Mouse (Mus musculus): ENCODE results near the gene Tgfbr3. TPM values are rescaled to one million over a fixed set of nuclear protein-coding genes. Genes with fewer than 3 reads are reported as not detected.

Gene Tgfbr3
- polyA plus RNA-seq, 1 experiment from 2014 or later = 17.5 TPM

DNA sequence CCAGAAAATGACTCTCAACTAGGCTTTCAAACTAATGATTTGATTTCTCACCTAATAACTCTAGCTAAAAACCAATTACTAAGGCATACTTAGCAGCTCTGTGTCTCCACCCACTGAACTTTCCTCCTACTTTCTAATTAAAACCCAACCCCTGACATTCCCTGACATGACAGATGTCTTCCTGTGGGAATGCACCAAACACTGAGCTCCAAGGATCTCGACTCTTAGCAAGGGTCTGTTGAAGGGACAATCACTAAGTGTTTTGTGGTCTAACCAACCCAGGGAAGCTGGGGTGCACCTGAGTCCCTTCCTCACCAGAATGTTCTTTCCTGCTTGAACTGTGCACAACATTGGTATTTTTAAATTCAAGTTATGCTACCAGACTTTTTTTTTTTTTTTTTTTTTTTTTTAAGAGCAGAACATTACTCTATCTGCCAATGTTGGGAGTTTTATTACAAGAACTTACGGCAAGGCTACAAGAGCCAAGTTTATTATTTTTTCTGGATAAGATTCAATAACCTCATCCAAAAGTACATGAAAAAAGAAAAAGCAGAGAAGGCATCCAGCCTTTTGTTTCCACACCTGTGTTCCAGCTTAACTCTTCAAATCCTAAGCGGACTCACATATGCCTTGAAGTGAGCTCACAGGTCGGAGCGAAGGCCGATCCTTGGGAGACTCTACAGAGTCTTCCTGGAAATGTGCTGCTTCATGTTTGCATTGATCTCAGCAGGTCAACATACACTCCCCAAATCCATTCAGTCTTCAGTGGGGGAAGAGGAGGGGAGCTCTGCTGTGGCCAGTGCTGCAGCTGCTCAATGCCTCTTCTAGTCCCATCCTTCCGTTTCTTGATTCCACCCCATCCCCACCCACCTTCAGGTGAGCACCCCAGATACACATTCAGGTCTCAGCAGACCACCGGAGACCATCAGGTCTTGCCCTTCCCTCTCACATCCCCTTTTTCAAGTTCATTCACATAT lies 129.2 kb downstream of the Tgfbr3 start:
- Histone ChIP-seq H3K36me3 (no peaks in the 10 kb centered on the region), H3K27ac (peak overlapping the region; percentile 35; the same call in 1 of the 2 replicates), H3K4me1 (replicated peaks) (peaks cover 57% of the 10 kb centered on the region), H3K9ac (replicated peaks) (no peak overlapping the region), H3K4me3 (replicated peaks) (no peak overlapping the region), H3K4me2 (no peak overlapping the region), H3K27me3 (no peaks in the 10 kb centered on the region), H3K9me3 (no peaks in the 10 kb centered on the region)
- 74% methylated on average over 8 of the region's 8 CpGs for WGBS
- ATAC-seq (ENCODE audit: insufficient number of reproducible peaks, insufficient read depth, low FRiP score, low TSS enrichment, low read depth) = no peak

- Histone ChIP-seq H3K27me3 (no peaks in the 10 kb centered on the region), H3K27ac (no peak overlapping the region), H3K4me3 (replicated peaks) (no peak overlapping the region), H3K4me1 (replicated peaks) (peaks cover 49% of the 10 kb centered on the region), H3K4me2 (no peak overlapping the region), H3K9ac (replicated peaks) (no peak overlapping the region), H3K9me3 (no peaks in the 10 kb centered on the region), H3K36me3 (no peaks in the 10 kb centered on the region)
- ATAC-seq (ENCODE audit: insufficient number of reproducible peaks, insufficient read depth, low FRiP score, low TSS enrichment, low read depth) = no peak
- WGBS = 85% methylated on average over 7 of the region's 7 CpGs
These were observed 130.8 kb downstream of the Tgfbr3 start for GRCm38 (mm10) chr5:107158531-107159178.

DNA sequence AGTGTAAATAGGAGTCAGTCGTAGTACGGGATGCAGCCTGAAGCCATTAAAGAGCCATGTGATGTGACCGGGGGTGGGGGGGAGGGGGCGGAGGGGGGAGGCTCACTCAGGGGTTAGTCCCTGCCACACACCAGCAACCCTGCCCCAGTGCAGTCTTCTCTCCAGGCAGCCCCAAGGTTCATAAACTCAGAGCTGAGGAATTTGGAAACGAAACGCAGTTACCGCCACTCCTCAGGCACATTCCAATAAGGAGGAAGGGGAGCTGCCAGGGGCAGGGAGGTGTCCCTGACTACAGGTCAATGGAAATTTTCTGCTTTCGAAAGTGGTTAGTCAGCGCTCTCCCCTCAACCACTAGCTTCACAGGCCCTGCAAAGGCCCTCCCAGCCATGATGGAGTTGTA lies 132.0 kb downstream of the Tgfbr3 start:
- no peak overlapping the region for H3K4me3 ChIP-seq (replicated peaks)
- H3K4me2 ChIP-seq = peak overlapping the region; percentile 39
- peak; percentile 87; the same call in 1 of the 2 replicates for ATAC-seq (ENCODE audit: insufficient number of reproducible peaks, insufficient read depth, low FRiP score, low TSS enrichment, low read depth)
- 14% methylated on average over 9 of the region's 9 CpGs for WGBS
- no peaks in the 10 kb centered on the region for H3K27me3 ChIP-seq
- peak overlapping the region; percentile 69 for H3K27ac ChIP-seq
- no peaks in the 10 kb centered on the region for H3K9me3 ChIP-seq
- no peaks in the 10 kb centered on the region for H3K36me3 ChIP-seq
- H3K4me1 ChIP-seq (replicated peaks) = peaks cover 48% of the 10 kb centered on the region
- no peak overlapping the region; the same call in 1 of the 2 replicates for H3K9ac ChIP-seq (replicated peaks)

GRCm38 (mm10) chr5:107156096-107156495 lies 133.3 kb downstream of the Tgfbr3 start:
- no peak overlapping the region for H3K4me3 ChIP-seq (replicated peaks)
- 95% methylated on average over 3 of the region's 3 CpGs for WGBS

GRCm38 (mm10) chr5:107152989-107153388 lies 136.4 kb downstream of the Tgfbr3 start:
- Histone ChIP-seq H3K27me3 (no peaks in the 10 kb centered on the region), H3K4me3 (replicated peaks) (no peak overlapping the region), H3K27ac (0 out of 2 replicates have a peak overlapping the region, but pooled peaks have one; percentile 89), H3K36me3 (no peaks in the 10 kb centered on the region), H3K4me2 (no peak overlapping the region), H3K9me3 (no peaks in the 10 kb centered on the region), H3K4me1 (replicated peaks) (peaks cover 57% of the 10 kb centered on the region), H3K9ac (replicated peaks) (no peak overlapping the region)
- ATAC-seq (ENCODE audit: insufficient number of reproducible peaks, insufficient read depth, low FRiP score, low TSS enrichment, low read depth) = no peak
- 79% methylated on average over 4 of the region's 4 CpGs for WGBS

More at GRCm38 (mm10) chr5:107156096-107156495, 133.3 kb downstream of the Tgfbr3 start:
- Histone ChIP-seq H3K36me3 (no peaks in the 10 kb centered on the region), H3K9me3 (no peaks in the 10 kb centered on the region), H3K9ac (replicated peaks) (no peak overlapping the region), H3K27ac (no peak overlapping the region), H3K4me2 (no peak overlapping the region), H3K4me1 (replicated peaks) (peaks cover 57% of the 10 kb centered on the region), H3K27me3 (no peaks in the 10 kb centered on the region)
- ATAC-seq (ENCODE audit: insufficient number of reproducible peaks, insufficient read depth, low FRiP score, low TSS enrichment, low read depth) = no peak

GRCm38 (mm10) chr5:107151320-107151719 lies 138.1 kb downstream of the Tgfbr3 start:
- Histone ChIP-seq H3K27me3 (no peaks in the 10 kb centered on the region), H3K9me3 (no peaks in the 10 kb centered on the region), H3K4me3 (replicated peaks) (no peak overlapping the region), H3K4me2 (peak overlapping the region; percentile 37), H3K9ac (replicated peaks) (0 out of 2 replicates have a peak overlapping the region, but pooled peaks have one; percentile 23), H3K27ac (peak overlapping the region; percentile 89), H3K36me3 (peaks cover 4% of the 10 kb centered on the region; the same call in 1 of the 2 replicates), H3K4me1 (replicated peaks) (peaks cover 48% of the 10 kb centered on the region)
- 15% methylated on average over 3 of the region's 3 CpGs for WGBS
- peak; percentile 77 for ATAC-seq (ENCODE audit: insufficient number of reproducible peaks, insufficient read depth, low FRiP score, low TSS enrichment, low read depth)

DNA sequence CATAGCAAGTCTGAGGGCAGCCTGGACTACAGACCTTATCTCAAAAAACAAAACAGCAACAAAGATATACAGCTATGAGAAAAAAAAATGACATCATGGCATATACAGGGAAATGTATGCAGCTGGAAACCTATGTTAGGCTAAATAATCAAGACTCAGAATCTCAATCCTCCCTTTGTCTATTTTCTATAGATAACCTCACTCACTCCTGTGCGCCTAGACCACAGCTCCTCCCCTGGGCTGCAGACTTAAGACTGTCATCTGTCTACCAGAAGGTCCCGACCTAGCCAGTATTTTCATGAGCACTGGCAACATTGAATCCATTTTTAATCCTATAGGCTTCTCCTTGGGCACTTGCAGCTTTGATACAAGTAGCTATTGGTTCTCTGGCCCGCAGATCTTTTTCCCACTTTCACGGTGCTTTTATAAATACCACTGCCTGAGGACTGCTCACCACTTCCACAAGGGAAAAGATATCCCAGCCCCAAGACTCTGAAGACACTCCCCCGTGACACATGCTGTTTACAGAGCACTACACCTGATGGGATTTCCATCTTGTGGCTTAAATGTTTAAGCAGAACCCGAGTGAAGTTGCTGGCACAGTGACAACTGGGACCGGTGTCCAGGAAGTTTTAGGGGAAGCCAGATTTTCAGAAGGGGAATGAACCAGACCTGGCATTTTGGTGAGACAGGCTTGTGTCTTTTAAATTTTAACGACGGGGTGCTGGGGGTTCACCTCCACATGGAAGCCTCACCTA lies 138.7 kb downstream of the Tgfbr3 start:
- H3K27ac ChIP-seq = peak overlapping the region; percentile 89
- 44% methylated on average over 9 of the region's 9 CpGs for WGBS

DNA sequence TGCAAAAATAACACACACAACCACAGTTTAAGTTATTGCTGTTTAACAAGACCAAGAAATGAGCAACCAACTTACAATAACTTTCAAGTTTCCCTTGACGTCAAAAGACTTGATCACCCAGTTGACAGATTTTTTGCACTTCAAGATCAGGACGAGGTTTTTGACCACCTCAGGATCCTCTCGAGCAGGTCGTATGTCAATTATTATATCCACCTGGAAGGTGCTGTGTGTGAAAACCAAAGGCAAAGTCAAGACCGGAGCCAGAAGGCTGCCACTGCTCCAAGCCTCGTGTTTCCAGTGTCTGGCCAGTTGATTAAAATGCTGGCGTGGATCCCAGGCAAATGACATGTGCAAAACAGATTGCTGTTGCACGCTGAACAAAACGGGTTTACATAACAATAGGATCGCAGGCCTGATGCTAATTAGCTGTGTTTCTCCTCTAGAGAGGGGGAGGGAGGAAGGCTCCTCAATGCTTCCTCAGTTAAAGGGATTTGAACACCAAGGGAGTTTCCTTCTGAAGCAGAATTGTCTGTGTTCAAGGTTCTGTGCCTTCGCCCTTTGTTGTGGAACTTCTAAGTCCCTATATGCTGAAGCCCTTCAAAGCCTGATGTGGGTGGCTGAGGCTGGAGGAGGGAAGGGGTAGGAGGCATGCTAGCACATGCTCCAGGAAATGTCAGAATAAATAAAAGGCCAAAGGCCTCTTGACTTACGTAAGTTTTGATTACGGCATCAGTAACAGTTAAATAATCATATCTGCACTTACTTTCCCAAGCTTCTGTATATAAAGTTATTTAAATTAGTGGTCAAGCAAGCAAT lies 141.3 kb downstream of the Tgfbr3 start:
- no peak overlapping the region for H3K4me3 ChIP-seq (replicated peaks)
- no peaks in the 10 kb centered on the region for H3K27me3 ChIP-seq
- H3K36me3 ChIP-seq = peaks cover 4% of the 10 kb centered on the region; the same call in 1 of the 2 replicates
- 40% methylated on average over 13 of the region's 13 CpGs for WGBS
- peaks cover 53% of the 10 kb centered on the region for H3K4me1 ChIP-seq (replicated peaks)
- H3K27ac ChIP-seq = peak overlapping the region; percentile 62; the same call in 1 of the 2 replicates
- ATAC-seq (ENCODE audit: insufficient number of reproducible peaks, insufficient read depth, low FRiP score, low TSS enrichment, low read depth) = no peak
- no peaks in the 10 kb centered on the region for H3K9me3 ChIP-seq
- H3K4me2 ChIP-seq = no peak overlapping the region
- H3K9ac ChIP-seq (replicated peaks) = no peak overlapping the region

More for the DNA sequence above, 138.7 kb downstream of the Tgfbr3 start:
- Histone ChIP-seq H3K27me3 (no peaks in the 10 kb centered on the region), H3K9ac (replicated peaks) (no peak overlapping the region), H3K4me2 (peak overlapping the region; percentile 37), H3K36me3 (peaks cover 4% of the 10 kb centered on the region; the same call in 1 of the 2 replicates), H3K4me1 (replicated peaks) (peaks cover 45% of the 10 kb centered on the region), H3K4me3 (replicated peaks) (no peak overlapping the region), H3K9me3 (no peaks in the 10 kb centered on the region)
- ATAC-seq (ENCODE audit: insufficient number of reproducible peaks, insufficient read depth, low FRiP score, low TSS enrichment, low read depth) = no peak

DNA sequence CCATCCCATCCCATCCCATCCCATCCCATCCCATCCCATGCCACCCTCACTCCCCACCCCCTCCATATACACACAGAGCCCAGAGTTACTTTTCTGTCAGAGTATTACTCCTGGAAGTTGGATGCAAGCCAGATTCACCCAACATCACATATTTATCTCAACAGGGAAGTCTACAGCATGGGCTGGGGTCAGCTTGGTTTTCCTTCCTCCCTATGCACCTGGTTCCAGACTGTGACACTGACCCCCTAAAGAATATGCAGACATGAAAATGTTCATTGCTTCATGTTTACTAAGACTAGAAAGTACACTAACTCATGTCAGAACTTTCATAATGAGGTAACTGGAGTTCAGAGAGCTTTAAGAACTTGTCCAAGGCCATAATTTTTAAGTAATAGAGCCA lies 142.0 kb downstream of the Tgfbr3 start:
- peaks cover 51% of the 10 kb centered on the region for H3K4me1 ChIP-seq (replicated peaks)
- no peak for ATAC-seq (ENCODE audit: insufficient number of reproducible peaks, insufficient read depth, low FRiP score, low TSS enrichment, low read depth)
- H3K9ac ChIP-seq (replicated peaks) = no peak overlapping the region
- H3K9me3 ChIP-seq = no peaks in the 10 kb centered on the region
- no peak overlapping the region for H3K4me3 ChIP-seq (replicated peaks)
- no peak overlapping the region for H3K27ac ChIP-seq
- H3K4me2 ChIP-seq = no peak overlapping the region
- H3K27me3 ChIP-seq = no peaks in the 10 kb centered on the region
- peaks cover 4% of the 10 kb centered on the region for H3K36me3 ChIP-seq

DNA sequence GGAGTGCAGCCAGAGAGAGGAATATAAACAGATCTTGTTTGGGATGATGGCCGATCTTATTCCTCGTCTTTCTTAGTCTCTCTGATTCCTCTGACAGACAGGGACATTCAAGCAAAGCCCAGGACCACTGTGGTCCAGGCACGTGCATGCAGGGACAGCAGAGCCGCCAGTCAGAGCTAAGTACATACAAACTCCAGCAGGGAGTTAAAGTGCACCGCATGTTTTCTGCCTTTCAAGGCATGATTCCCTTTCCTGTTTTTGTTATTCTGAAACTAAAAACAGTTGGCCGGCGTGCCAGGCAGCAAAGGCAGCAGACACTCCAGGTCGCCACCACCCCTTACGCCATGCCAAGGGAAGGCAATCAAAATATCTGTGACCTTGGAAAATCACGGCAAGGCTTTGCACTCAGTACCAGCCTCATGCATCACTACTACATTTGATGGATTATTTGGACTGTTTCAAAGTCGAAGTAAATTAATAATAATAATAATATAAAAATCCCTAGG lies 143.3 kb downstream of the Tgfbr3 start:
- peaks cover 7% of the 10 kb centered on the region for H3K36me3 ChIP-seq
- no peak overlapping the region for H3K9ac ChIP-seq (replicated peaks)
- no peak overlapping the region for H3K4me2 ChIP-seq
- H3K9me3 ChIP-seq = no peaks in the 10 kb centered on the region
- H3K4me1 ChIP-seq (replicated peaks) = peaks cover 38% of the 10 kb centered on the region
- no peak overlapping the region for H3K4me3 ChIP-seq (replicated peaks)
- ATAC-seq (ENCODE audit: insufficient number of reproducible peaks, insufficient read depth, low FRiP score, low TSS enrichment, low read depth) = no peak
- no peak overlapping the region for H3K27ac ChIP-seq
- H3K27me3 ChIP-seq = no peaks in the 10 kb centered on the region
- WGBS = 76% methylated on average over 11 of the region's 11 CpGs
